21 mouse cellular contexts compared by ENCODE assay signal in the genomic region with DNA sequence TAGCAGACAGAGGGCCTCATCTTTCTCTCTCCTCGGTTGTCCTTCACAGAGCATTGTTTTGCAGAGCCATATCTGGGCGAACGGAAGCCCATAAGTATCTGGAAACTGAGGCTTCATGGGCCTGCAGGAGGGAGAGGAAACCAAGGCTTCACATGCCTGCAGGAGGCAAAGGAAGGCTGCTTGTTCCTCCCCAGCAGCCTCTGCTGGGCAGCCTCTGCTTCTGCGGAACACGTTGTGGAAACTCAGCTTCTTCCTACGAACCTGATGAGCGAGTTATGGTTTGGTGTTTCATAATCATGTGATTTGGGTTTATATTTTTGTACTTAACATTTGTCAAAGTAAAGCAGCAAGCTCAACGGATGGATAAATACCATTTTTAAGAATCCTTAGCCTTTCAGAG.
DNase-seq lines count a peak whose midpoint lies in the region; ATAC-seq and TF ChIP-seq lines count a peak whose summit lies in the region.
"Had no signal": no experiment of that assay in that cellular context is flagged by ENCODE, and none has a peak within 500 bp of the region (broad histone marks: within the 10 kb centered on the region; RNA-seq: fewer than 3 reads in every experiment).

No protein-coding gene starts in this region.

- H3K9ac ChIP-seq in heart, adult 2 months (ENCODE audit: low read depth, low read length) = no peak overlapping the region
- no peak overlapping the region for H3K9ac ChIP-seq in lung, postnatal 0 days (replicated peaks; ENCODE audit: low read depth)
- H3K9ac ChIP-seq: forebrain, embryonic 12.5 days; heart, embryonic 15.5 days; hindbrain, embryonic 15.5 days; midbrain, embryonic 12.5 days; neural tube, embryonic 13.5 days had no signal

- peaks cover 1% of the 10 kb centered on the region; the same call in 1 of the 2 replicates for H3K4me1 ChIP-seq in heart, adult 2 months (ENCODE audit: control insufficient read depth, insufficient read depth, low read length)
- H3K4me1 ChIP-seq in lung, postnatal 0 days (ENCODE audit: insufficient read depth, low read depth, low read length) = peaks cover 8% of the 10 kb centered on the region; the same call in 1 of the 2 replicates
- H3K4me1 ChIP-seq: heart, embryonic 15.5 days had no signal

- 0 out of 2 replicates have a peak, but pooled peaks have one; percentile 5 for TF ChIP-seq CTCF in heart, adult 2 months (IDR thresholded peaks at IDR 0.05)
- peak; percentile 27; the same call in 1 of the 2 replicates for TF ChIP-seq CTCF in lung, postnatal 0 days (IDR thresholded peaks at IDR 0.05)

- H3K36me3 ChIP-seq in heart, adult 2 months (ENCODE audit: control insufficient read depth, insufficient read depth, low read length) = no peaks in the 10 kb centered on the region
- no peaks in the 10 kb centered on the region for H3K36me3 ChIP-seq in lung, postnatal 0 days (ENCODE audit: insufficient read depth, low read length)
- H3K36me3 ChIP-seq: forebrain, embryonic 12.5 days; heart, embryonic 15.5 days; hindbrain, embryonic 15.5 days; midbrain, embryonic 12.5 days; neural tube, embryonic 13.5 days had no signal

- no peak for TF ChIP-seq EP300 in heart, adult 2 months (IDR thresholded peaks at IDR 0.05; ENCODE audit: insufficient read depth, low read depth, low read length)
- no peak for TF ChIP-seq EP300 in lung, postnatal 0 days (IDR thresholded peaks at IDR 0.05)

- WGBS in heart, adult 2 months = 60% methylated on average over 8 of the region's 8 CpGs
- WGBS in lung, postnatal 0 days = 46% methylated on average over 8 of the region's 8 CpGs

- H3K27ac ChIP-seq in heart, adult 2 months = no peak overlapping the region
- H3K27ac ChIP-seq in lung, postnatal 0 days (ENCODE audit: low read length) = no peak overlapping the region
- H3K27ac ChIP-seq: forebrain, embryonic 12.5 days; gastrocnemius, adult 2 months; heart, embryonic 15.5 days; hindbrain, embryonic 15.5 days; macrophage; midbrain, embryonic 12.5 days; neural tube, embryonic 13.5 days had no signal

- intact Hi-C loops in heart, adult 2 months (cut with DNase I) = no loop called here
- intact Hi-C loops in heart, postnatal 14 days (cut with DNase I) = no loop called here

- H3K4me3 ChIP-seq in heart, adult 2 months = no peak overlapping the region
- H3K4me3 ChIP-seq in lung, postnatal 0 days (ENCODE audit: low read depth, low read length) = no peak overlapping the region
- H3K4me3 ChIP-seq: forebrain, embryonic 12.5 days; gastrocnemius, adult 2 months; heart, embryonic 15.5 days; hindbrain, embryonic 15.5 days; midbrain, embryonic 12.5 days; neural tube, embryonic 13.5 days had no signal

- no peak for DNase-seq in heart, adult 2 months
- DNase-seq in heart, postnatal 14 days = no peak
- peak; percentile 9 to 19 for DNase-seq in layer of hippocampus, postnatal 36 days
- DNase-seq in layer of hippocampus, adult 9-10 months (ENCODE audit: low spot score) = no peak
- DNase-seq in lung, postnatal 0 days (ENCODE audit: low spot score) = no peak
- DNase-seq in lung, postnatal 4 days = no peak
- DNase-seq in retina, embryonic 14.5 days (ENCODE audit: low spot score) = no peak
- DNase-seq: adrenal gland, adult 8-10 months; B cell, adult 2 months; cerebellum, adult 11 months; cerebellum, postnatal 25 days; gastrocnemius, adult 2 months; heart, adult 18-20 months; kidney, postnatal 25 days; thymus, postnatal 36 days had no signal

- TF ChIP-seq POLR2A in heart, adult 2 months (IDR thresholded peaks at IDR 0.05; ENCODE audit: insufficient read depth, low read depth, low read length) = no peak

- H3K27me3 ChIP-seq in heart, adult 2 months (ENCODE audit: control insufficient read depth, insufficient read depth, low read length) = no peaks in the 10 kb centered on the region
- no peaks in the 10 kb centered on the region for H3K27me3 ChIP-seq in lung, postnatal 0 days (replicated peaks; ENCODE audit: insufficient read depth, low read length)
- H3K27me3 ChIP-seq: heart, embryonic 15.5 days; hindbrain, embryonic 15.5 days had no signal

- H3K9me3 ChIP-seq in lung, postnatal 0 days (ENCODE audit: low read length) = no peaks in the 10 kb centered on the region
- H3K9me3 ChIP-seq: forebrain, embryonic 12.5 days; heart, embryonic 15.5 days; hindbrain, embryonic 15.5 days; midbrain, embryonic 12.5 days; neural tube, embryonic 13.5 days had no signal

- H3K4me2 ChIP-seq in lung, postnatal 0 days (replicated peaks; ENCODE audit: low read depth, low read length) = no peak overlapping the region
- H3K4me2 ChIP-seq: forebrain, embryonic 12.5 days; heart, embryonic 15.5 days; hindbrain, embryonic 15.5 days; midbrain, embryonic 12.5 days; neural tube, embryonic 13.5 days had no signal

- no peaks in the 10 kb centered on the region for H3K79me2 ChIP-seq in heart, adult 2 months (replicated peaks; ENCODE audit: control insufficient read depth, insufficient read depth, low read length)

- ATAC-seq in lung, postnatal 0 days = no peak

Comparison
In these comparisons a context has a peak if more than half of its experiments do, and no peak if none do; other contexts are left out.
1. DNase-seq: peak in layer of hippocampus, postnatal 36 days (2 of 2); none in heart, adult 2 months (0 of 2), heart, postnatal 14 days (0 of 2), layer of hippocampus, adult 9-10 months (single experiment), lung, postnatal 0 days (single experiment), lung, postnatal 4 days (0 of 2) and retina, embryonic 14.5 days (single experiment).